Mouse (Mus musculus): ENCODE measurements around the gene Pou3f1.

Pou3f1 gene

DNA sequence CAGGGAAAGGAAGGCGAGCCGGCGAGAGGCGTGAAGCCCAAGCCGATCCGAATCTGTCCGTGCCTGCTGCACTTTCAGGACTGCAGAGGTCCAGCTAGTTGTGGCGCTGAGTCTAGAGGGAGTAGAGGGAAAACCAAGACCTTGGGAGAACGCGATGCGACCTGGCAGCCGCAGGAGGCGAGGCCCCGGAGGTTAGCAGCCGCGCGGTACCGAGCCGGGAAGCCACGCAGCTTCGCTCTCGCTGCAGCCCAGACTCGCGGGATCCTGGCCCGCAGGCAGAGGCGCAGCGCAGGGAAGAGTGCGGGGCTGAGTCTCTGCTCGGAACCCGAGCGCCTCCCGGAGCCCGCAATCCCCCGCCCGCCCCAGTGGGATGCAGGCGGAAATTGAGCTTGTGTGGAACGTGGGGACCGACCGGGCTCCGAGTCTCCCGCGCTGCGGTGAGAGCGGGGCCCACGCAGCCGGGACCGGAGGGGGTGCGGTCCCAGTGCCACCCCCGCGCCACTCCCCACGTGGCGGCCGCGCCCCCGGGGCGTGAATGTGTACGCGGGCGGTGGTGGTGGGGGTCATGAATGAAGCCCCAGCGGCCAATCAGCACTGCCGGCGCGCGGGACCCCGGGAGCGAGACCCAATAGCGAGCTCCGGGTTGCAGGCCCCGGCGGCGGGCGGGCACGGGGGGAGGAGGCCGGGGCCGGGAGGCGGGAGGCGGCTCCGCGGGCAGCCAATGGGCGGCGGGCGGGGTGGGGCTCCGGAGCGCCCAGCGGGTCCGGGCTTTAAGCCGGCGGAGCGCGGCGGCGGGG is 445 bp downstream of the Pou3f1 start:
- peak; percentile 79 for DNase-seq (ENCODE audit: low read depth, low spot score)

DNA sequence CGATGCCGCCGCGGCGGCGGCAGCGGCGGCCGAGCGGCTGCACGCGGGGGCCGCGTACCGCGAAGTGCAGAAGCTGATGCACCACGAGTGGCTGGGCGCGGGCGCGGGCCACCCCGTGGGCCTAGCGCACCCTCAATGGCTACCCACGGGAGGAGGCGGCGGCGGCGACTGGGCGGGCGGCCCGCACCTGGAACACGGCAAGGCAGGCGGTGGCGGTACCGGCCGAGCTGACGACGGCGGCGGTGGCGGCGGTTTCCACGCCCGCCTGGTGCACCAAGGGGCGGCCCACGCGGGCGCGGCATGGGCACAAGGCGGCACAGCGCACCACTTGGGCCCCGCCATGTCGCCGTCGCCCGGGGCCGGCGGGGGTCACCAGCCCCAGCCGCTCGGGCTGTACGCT is 1.2 kb downstream of the Pou3f1 start:
- DNase-seq (ENCODE audit: low read depth, low spot score) = no peak

DNA sequence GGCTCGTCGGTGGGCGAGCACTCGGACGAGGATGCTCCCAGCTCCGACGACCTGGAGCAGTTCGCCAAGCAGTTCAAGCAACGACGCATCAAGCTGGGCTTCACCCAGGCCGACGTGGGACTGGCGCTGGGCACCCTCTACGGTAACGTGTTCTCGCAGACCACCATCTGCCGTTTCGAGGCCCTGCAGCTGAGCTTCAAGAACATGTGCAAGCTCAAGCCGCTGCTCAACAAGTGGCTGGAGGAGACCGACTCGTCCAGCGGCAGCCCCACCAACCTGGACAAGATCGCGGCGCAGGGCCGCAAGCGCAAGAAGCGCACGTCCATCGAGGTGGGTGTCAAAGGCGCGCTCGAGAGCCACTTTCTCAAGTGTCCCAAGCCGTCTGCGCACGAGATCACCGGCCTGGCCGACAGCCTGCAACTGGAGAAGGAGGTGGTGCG is 1.8 kb downstream of the Pou3f1 start:
- DNase-seq (ENCODE audit: low read depth, low spot score) = peak; percentile 46

DNA sequence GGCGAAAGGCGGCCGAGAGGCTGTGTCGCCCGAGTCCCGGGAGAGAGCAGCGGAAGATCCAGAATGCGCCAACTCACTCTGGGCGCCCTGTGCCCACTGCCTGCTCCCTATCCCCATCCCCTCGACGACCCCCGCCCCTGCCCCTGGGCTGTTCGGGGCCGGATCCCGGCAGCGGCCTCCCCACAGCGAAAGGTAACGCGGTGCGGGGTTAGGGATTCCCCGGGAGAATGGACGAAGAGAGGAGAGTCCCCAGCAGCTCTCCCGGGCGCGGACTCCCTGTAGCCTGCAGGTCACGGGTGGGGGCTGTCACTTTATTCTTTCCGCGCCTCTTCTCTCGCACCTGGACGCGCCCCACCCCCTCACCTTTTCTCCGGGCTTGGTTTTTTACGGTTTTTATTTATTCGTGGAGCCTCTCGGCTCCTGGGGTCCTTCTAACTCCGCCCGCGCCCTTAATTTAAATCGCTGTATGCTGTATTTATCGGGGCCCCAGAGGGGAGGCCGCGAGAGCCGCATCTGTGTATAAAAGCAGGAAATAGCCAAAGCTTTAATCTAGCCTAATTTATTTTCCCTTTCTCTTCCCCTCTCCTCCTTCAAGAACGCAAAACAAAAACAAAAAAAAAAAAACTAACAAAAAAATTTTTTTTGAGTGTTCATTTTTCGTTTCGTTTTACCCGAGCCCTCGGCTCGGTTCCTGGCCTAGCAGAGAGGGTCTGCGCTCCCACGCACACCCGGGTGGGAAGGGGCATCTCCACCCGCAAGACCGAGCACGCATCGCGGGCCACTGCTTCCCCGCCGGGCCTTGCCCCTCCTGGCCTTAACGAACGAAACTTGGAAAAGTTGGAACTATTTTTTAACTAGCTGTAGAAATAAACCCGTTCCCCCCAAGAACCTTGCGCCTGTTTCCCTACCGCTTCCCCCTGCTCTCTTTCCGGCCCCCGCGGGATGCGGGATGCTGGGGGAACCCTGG is 2.9 kb downstream of the Pou3f1 start:
- DNase-seq (ENCODE audit: low read depth, low spot score) = peak; percentile 30

DNA sequence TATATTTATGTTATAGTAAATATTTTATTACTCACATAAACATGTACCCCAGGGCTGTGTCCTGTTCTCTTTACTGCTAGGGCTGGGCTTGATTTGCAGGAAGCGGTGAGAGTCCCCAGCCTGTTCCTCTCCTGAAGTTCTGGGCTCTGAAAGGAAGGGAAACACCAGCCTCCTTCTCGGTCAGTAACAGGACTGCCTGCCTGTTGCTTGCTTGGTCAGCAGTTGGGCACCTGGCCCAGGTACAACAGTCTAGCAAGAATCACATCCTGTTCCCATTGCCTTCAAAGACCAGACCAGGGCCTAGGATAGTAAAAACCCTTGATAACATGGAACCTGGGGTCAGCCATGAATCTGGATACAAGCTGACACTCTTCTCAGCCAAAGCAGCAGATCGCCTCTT is 4.0 kb downstream of the Pou3f1 start:
- DNase-seq (ENCODE audit: low read depth, low spot score) = no peak

DNA sequence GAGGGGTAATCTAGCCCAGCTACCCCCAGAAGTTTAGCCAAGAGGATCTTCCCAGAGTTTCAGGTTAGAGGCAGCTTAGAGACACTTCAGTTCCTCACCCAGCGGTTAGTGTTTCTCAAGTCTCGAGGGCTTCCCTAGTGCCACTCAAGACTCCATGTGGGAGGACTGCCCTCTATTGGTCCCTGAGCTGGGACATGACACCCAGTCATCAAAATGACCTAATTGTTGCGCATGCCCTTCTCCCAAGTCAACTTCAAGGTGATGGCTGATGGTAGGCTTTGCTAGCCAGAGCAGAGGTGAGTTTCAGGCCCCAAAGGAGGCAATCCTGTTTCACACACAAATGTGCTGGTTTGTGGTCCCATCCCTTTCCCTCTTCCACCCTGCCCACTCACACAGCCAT is 6.4 kb downstream of the Pou3f1 start:
- DNase-seq (ENCODE audit: low read depth, low spot score) = peak; percentile 41

DNA sequence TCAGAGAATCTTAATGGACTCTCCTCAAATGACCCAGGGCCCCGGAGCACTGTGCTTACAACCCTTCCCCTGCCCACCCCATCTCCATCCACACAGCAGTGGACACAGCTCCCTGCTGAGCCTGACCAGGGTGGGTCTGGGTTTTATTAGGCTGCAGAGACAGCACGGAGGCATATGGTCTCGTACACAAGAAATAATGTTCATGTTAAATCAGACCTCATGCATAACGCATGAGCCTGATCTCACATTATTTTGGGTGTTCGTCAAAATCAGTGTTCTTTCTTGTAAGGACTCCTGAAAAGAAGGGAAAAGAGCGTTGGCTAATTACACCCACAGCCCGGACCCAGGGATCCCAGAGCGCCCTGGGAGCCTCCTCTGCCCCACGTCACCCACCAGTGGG is 7.6 kb downstream of the Pou3f1 start:
- no peak for DNase-seq (ENCODE audit: low read depth, low spot score)

DNA sequence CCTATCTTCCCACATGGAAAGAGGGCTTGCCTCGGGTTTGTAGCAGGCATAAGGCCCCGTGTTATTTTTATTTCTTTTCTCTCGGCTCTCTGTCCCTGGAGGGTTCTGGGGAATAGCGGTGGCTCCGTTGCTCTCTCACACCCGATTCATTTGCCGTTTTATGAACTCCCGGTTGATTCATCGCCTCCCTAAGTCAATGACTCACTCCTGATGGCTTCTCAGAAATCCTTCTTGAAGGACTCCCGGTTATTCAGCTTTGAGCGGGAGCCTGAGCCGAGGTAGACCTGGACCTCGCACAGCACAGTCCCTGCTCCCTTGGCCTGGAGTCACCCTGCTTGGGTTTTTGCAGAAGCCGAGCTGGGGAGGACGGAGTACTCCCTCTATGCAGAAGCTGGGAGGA is 8.0 kb downstream of the Pou3f1 start:
- no peak for DNase-seq (ENCODE audit: low read depth, low spot score)

DNA sequence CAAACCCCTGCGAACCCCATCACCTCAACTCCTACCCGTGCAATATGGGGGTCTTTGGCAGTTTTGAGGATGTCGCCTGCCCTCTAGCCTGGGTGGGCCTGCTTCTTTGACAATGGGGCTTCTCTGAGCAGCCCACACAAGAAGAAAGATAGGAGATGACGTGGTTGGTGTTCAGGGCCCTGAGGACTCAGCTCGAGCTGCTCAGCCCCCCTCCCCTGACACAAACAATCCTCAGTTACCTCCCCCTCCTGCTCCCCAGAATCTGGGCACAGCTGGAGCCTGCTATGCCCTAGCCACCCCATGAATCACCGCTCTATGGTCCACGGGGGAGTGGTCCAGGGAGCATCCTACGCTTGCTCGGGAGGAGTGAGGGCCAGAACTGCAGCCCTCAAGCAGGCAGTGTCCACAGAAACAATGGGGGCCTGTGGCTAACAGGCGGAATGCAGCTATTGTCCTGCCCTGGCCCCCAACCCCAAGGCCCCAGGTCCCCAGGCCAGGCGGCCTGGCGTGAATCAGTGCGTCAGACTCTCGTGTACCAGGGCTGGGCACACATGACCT is 10.9 kb downstream of the Pou3f1 start:
- DNase-seq (ENCODE audit: low read depth, low spot score) = no peak

DNA sequence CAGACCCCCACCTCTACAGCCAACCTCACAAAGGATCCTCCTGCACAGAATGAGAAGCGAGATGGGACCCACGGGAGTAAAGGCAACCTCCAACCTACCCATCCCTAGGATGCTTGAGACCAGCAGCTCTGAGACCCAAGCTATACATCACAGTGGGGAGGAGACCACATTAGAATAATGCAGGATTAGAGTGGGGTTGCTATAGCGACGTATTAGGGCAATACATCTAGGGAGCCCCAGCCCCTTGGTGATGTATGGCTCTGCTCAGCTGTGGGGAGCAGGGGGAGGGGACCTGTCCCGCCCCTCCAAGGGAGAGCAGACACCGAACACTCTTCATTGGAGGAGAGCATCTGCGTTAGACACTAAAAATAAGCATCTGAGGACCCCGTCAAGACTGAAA is 11.5 kb downstream of the Pou3f1 start:
- DNase-seq (ENCODE audit: low read depth, low spot score) = peak; percentile 31

DNA sequence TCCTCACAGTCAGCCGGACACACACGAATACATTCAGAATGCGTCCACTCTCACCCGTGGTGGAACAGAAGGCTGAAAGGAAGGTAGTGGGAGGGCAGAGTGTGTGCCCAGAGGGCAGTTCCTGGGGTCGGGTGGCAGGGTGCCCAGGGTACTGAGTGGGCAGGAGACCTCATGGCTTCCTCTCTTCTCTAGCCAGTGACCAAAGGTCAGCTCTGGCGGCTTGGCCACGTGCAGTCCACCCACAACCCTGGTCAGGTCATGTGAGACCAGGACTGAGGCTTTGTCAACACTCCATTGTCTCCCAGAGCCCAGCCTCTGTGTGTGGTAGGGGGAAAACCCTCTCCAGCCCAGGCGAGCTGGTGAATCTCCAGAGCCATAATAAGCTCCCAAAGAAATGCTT is 13.6 kb downstream of the Pou3f1 start:
- DNase-seq (ENCODE audit: low read depth, low spot score) = no peak

DNA sequence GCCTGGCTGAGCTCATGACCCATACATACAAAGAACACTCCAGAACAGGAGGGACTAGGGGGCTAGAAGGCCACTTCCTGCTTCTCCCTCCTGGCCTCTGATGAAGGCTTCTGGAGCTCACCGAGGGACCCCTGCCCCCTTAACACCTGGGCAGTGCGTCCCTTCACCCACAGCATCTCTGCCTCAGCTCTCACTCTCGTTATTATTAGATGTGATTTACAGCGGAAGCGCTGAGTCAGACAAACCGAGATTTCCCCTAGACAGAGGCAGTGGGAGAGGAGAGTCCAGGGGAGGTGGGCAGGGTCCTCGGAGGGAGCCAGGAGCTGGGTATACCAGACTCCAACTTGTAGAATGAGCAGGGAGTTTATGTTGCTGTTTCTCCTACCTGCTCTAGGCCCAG is 15.0 kb downstream of the Pou3f1 start:
- no peak for DNase-seq (ENCODE audit: low read depth, low spot score)

DNA sequence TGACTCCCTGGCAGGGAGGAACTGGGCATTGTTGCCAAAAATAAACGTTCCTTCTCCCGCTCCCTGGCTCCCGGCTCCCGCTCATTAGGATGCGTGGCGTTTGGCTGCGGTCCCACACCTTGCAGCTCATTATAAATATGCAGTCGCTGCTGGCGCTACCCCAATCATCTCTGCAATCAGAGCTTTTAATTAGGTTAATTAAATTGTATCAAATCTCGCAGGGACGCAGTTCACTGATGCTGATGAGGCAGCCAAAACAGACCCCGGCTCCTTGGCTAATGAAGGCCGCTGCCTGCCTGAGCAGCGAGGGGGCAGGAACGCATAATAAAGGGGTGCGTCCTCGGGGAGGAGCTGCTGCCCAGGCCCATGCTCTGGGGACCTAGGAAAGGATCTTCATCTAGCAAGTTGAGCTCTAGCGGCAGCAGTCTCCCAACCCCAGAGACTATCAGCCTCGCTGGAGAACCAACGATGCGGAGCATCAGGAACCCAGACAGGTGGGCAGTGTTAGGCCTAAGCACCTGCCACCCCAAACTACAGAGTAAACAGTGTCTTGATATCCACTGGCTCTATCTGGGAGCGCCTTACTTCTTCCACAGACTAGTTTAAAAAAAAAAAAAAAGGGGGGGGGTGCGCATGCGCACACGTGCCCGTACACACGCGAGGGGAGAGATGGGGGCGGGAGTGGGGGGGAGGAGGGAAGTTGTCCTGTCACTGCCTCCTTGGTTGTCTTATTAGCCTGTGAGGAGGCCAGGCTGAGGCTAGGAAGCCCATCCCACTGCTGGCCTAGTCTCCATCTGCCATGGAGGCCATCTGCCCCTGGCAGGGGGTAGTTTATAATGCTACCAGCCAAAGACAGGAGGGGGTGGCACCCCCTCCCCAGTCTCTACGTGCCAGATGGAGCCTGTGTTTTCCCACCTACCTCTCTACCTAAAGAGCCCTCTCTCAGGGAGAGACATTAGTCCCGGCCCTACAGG is 16.0 kb downstream of the Pou3f1 start:
- no peak for DNase-seq (ENCODE audit: low read depth, low spot score)

DNA sequence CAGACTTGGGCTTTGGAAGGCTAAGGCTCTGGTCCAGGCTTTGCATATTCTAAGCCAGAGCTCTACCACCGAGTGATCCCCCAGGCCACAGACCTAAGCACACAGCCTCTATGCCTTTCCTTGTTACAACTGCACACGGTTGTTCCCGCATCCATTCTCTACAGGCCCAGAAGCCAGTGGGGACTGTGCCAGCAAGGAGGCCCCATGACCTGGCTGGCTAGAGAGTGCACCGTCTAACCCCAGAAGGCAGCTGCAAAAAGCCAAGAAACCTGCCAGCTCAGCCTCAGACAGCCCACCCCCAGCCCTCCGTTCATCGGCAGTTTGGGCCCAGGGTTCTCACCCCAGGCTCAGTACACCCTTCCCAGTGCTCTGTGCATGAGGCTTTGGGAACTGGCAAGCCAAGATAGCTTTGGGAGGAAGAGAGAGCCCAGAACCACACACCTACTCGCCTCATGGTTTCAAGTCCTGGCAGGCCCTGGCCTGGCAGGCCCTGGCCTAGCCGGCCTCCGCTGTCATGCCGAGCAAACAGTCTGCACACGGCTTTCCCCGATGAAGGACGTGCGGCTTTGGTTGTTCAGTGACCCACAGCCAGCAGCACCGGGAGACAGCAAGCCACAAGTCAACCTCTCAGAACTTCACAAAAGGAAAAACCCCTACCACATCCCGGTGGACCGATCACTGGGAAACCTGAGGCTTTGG is 17.9 kb downstream of the Pou3f1 start:
- no peak for DNase-seq (ENCODE audit: low read depth, low spot score)

DNA sequence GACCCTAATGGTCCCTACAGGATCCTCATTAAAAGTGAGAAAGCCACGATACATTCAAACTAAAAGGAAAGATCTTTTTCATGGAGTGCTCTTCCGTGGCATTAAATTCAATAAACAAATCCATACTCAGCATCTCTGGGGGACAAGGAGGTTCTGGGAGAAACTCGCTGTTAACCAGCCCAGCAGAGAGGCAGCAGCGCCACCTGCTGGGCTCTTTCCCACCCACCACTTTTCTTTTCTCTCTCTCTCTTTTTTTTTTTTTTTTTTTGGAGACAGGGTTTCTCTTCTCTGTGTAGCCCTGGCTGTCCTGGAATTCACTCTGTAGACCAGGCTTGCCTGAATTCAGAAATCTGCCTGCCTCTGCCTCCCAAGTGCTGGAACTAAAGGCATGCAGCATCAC is 18.4 kb downstream of the Pou3f1 start:
- DNase-seq (ENCODE audit: low read depth, low spot score) = peak; percentile 50

DNA sequence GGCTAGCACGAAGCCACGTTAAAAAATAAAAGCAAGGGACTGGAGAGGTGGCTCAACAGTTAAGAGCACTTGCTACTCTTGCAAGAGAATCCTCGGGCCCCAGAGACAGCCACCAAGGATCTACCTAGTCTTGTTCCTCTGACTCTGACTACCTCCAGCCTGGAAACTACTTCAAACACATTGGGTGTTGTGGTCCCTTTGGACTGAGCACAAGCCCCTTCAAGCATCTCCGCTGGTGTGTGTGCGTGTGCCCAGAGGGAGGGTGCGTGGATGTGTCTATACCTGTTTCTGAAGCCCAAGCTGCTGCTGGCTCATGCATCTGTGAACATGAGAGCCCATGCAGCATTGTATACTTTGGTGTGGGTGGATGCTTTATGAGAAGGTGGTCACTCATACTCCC is 19.4 kb downstream of the Pou3f1 start:
- DNase-seq (ENCODE audit: low read depth, low spot score) = no peak

DNA sequence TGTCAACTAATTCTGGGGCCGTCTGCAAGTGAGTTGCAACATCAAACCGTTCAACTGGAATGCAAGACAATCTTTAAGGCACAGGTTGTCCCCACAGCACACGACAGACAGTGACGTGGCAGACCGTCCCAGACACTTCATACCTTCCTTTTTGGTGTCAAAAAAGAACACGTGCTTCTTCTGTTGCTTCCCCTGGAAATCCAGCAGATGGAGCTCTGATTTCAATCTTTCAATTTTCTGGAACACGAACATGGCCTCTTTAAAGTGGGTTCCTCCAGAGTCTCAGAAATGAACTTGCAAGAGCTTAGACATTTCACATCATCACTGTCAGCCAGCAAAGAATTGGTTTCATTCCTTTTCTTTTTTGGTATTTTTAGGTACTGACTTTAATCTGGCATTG is 25.7 kb downstream of the Pou3f1 start:
- peak; percentile 41 for DNase-seq (ENCODE audit: low read depth, low spot score)

DNA sequence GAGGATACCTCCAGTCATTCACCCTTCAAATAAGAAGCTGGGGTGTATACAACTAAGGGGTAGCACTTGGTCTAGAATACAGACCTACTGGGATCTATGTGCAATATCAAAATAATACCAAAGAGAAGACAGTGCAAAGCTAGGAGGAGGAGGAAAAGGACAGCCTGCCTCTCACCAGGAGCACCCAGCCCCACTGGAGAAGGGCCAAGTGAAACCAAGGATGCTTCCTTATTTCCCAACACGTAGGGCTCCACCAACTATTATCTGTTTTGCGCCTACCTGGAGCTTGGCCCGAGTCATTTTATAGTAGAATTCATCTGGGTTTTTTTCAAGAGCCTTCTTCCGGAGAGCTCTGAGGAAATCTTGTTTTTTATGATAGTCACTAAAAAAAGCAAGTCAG is 26.9 kb downstream of the Pou3f1 start:
- DNase-seq (ENCODE audit: low read depth, low spot score) = no peak

DNA sequence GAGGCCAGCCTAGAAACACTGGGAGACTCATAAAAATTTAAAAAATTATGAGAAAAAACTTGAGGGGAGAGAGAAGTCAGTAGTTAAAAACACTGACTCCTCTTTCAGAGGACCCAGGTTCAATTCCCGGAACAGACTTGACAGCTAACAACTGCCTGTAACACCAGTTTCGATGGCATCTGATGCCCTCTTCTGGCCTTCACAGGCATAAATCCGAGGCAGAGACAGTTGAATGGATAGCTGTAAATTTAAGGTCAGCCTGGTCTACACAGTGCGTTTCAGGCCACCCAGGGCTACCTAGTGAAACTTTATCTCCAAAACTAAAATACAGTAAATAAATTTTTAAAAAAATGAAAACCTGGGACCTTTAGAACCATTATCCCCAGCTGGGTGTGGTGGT is 28.4 kb downstream of the Pou3f1 start:
- no peak for DNase-seq (ENCODE audit: low read depth, low spot score)

DNA sequence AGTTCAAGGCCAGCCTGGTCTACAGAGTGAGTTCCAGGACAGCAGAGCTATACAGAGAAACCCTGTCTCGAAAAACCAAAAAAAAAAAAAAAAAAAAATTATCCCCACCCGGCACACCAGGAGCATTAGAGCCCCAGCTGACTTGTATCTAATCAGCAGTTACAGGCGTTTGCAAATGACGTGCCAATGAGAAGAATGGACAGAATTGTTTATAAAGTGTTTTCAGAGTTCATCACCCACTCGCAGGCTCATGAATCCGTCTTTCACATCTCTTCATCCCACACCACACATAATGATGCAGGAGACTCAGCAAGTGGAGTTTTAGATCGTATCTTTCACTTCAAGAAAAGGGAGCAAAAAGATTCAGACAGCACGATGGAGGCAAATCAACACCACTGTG is 28.8 kb downstream of the Pou3f1 start:
- DNase-seq (ENCODE audit: low read depth, low spot score) = no peak

Data from ES-CJ7 (cell line).